Mouse (Mus musculus) stomach, postnatal 0 days (tissue): ENCODE data around the gene Yipf1.

Source experiments
- CTCF ChIP-seq: IDR thresholded peaks from 2 replicates; pipeline ENCODE4 v1.5.1; 2016; ENCODE audit warnings: antibody characterized with exemption, low read depth, mild to moderate bottlenecking, moderate library complexity
- EP300 ChIP-seq: optimal IDR thresholded peaks from 2 replicates; pipeline ENCODE3; 2016; ENCODE audit warnings: antibody characterized with exemption

DNA sequence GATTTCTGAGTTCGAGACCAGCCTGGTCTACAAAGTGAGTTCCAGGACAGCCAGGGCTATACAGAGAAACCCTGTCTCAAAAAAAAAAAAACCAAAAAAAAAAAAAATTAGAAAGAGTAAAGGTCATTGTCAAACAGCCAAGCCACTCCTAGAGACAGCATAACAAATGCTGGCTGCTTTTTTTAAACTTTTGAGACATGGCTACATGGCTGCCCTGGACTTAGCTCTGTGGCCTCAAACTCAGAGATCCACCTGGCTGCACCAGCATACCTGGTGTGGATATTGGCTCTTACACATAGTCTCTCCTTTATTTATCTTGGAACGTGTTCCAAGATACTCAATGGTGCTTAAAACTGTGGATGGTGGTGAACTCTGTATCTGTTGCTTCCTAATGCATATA is 74.1 kb downstream of the Yipf1 start:
- TF ChIP-seq CTCF: no peak
- TF ChIP-seq EP300: no peak
